Mouse (Mus musculus) liver, embryonic 16.5 days (tissue): ENCODE measurements at regions not wholly inside any gene's neighbourhood (a gene's known extent, or its start where the extent isn't known, plus 50 kb on each side); places are given as distances from the start of the nearest gene placed in this dataset.

Source experiments
- ATAC-seq: fragments of 200-750 bp; cut with Nextera tagmentation; 2 replicates; pipeline ENCODE4 v1.8.0; 2017; ENCODE audit warnings: low read depth, mild to moderate bottlenecking, moderate number of reproducible peaks, moderate library complexity
- H3K27ac ChIP-seq: fragments of 300-500 bp; sonication (generic); 2 replicates; pipeline ENCODE4 v1.5.1; 2014; ENCODE audit warnings: mild to moderate bottlenecking, low read length
- H3K27me3 ChIP-seq: fragments of 300-500 bp; sonication (generic); 2 replicates; pipeline ENCODE4 v1.6.1; 2014; ENCODE audit warnings: low read depth, low read length, mixed read lengths; ENCODE audit not compliant: control insufficient read depth, insufficient read depth
- H3K36me3 ChIP-seq: fragments of 300-500 bp; sonication (generic); 2 replicates; pipeline ENCODE4 v1.6.1; 2014; ENCODE audit warnings: mild to moderate bottlenecking; ENCODE audit not compliant: control insufficient read depth, insufficient read depth
- H3K4me1 ChIP-seq: fragments of 300-500 bp; sonication (generic); 2 replicates; pipeline ENCODE4 v1.6.1; 2014; ENCODE audit warnings: low read depth, low read length, mixed read lengths; ENCODE audit not compliant: control insufficient read depth
- H3K4me2 ChIP-seq: fragments of 300-500 bp; sonication (generic); 2 replicates; pipeline ENCODE4 v1.6.1; 2014; ENCODE audit warnings: low read depth, low read length, mixed read lengths
- H3K4me3 ChIP-seq: fragments of 300-500 bp; sonication (generic); 2 replicates; pipeline ENCODE4 v1.5.1; 2014; ENCODE audit warnings: low read depth, mild to moderate bottlenecking, low read length
- H3K9ac ChIP-seq: fragments of 300-500 bp; sonication (generic); 2 replicates; pipeline ENCODE4 v1.6.1; 2014; ENCODE audit warnings: low read depth, low read length
- H3K9me3 ChIP-seq: fragments of 300-500 bp; sonication (generic); replicated peaks from 2 replicates; pipeline ENCODE4 v1.6.1; 2016; ENCODE audit warnings: low read length; ENCODE audit not compliant: control insufficient read depth
- WGBS: fragments of 180-500 bp; shearing (Covaris S2); extraction: QIAGEN DNeasy Blood & Tissue Kit; methylation state at CpG from one replicate; pipeline ENCODE4 v1.1.7; 2014; ENCODE audit not compliant: insufficient replicate concordance; 5-methylcytosine and 5-hydroxymethylcytosine counted together

DNA sequence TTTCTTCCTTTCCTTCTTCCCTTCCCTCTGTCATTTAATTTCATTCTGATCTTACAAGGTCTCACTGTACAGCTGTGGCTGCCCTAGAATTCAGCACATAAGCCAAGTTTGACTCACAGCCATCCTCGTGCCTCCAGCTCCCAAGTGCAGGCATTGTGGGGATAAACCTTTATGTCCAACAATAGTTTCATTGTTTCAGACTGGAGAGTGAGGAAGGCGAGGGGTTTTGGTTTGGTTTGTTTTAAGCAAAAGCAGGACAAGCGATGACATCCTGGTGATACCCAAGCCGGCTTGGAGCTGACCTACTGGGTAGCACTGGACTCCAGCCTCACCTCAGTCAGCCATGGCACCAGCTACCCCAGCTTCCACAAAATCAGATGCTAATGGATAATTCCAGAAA is 1603.5 kb upstream of the Gulo start:
- Histone ChIP-seq H3K4me2 (no peak overlapping the region), H3K27ac (no peak overlapping the region), H3K4me3 (no peak overlapping the region), H3K4me1 (no peaks in the 10 kb centered on the region), H3K9me3 (no peaks in the 10 kb centered on the region), H3K36me3 (no peaks in the 10 kb centered on the region), H3K27me3 (no peaks in the 10 kb centered on the region), H3K9ac (no peak overlapping the region)
- ATAC-seq, result no peak
- 44% methylated on average over 4 of the region's 4 CpGs for WGBS

GRCm38 (mm10) chr14:67608262-67608661 is 1599.3 kb upstream of the Gulo start:
- H3K27ac ChIP-seq, result no peak overlapping the region
- no peak overlapping the region for H3K9ac ChIP-seq
- H3K27me3 ChIP-seq, result no peaks in the 10 kb centered on the region
- H3K4me2 ChIP-seq, result peak overlapping the region; percentile 32
- H3K4me3 ChIP-seq, result no peak overlapping the region
- H3K4me1 ChIP-seq, result no peaks in the 10 kb centered on the region
- WGBS, result 13% methylated on average over 20 of the region's 20 CpGs
- peak; percentile 62 for ATAC-seq
- H3K36me3 ChIP-seq, result no peaks in the 10 kb centered on the region
- no peaks in the 10 kb centered on the region for H3K9me3 ChIP-seq

GRCm38 (mm10) chr14:67602960-67603359 is 1594.0 kb upstream of the Gulo start:
- no peak overlapping the region for H3K9ac ChIP-seq
- H3K27ac ChIP-seq, result no peak overlapping the region
- H3K27me3 ChIP-seq, result no peaks in the 10 kb centered on the region
- H3K4me3 ChIP-seq, result no peak overlapping the region
- H3K4me2 ChIP-seq, result no peak overlapping the region
- ATAC-seq, result no peak
- 60% methylated on average over 4 of the region's 4 CpGs for WGBS
- no peaks in the 10 kb centered on the region for H3K36me3 ChIP-seq
- no peaks in the 10 kb centered on the region for H3K9me3 ChIP-seq
- H3K4me1 ChIP-seq, result no peaks in the 10 kb centered on the region

DNA sequence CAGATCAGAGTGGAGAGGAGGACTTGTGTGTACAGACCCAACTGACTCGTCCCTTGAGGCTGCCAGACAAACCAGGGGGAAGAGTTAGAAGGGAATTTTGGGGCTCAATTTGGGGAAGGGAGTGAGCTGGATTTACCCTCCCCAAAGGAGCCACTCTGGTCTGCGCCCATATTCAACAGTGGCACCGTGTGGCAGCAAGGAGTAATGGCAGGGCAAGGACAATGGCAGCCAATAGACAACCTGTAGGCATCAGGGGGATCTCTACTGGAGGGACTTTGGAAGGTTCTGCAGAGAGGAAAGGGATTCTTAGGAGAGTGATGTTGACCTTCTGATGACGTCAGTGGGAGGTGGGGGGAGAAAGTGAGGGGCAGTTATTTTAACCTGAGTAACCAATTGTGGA is 1590.7 kb upstream of the Gulo start:
- H3K36me3 ChIP-seq, result no peaks in the 10 kb centered on the region
- H3K4me2 ChIP-seq, result no peak overlapping the region
- no peaks in the 10 kb centered on the region for H3K27me3 ChIP-seq
- H3K9me3 ChIP-seq, result no peaks in the 10 kb centered on the region
- WGBS, result 20% methylated on average over 4 of the region's 4 CpGs
- no peak overlapping the region for H3K27ac ChIP-seq
- ATAC-seq, result no peak
- no peaks in the 10 kb centered on the region for H3K4me1 ChIP-seq
- no peak overlapping the region for H3K9ac ChIP-seq
- no peak overlapping the region for H3K4me3 ChIP-seq

GRCm38 (mm10) chr14:67588627-67589026 is 1579.6 kb upstream of the Gulo start:
- Histone ChIP-seq H3K4me1 (no peaks in the 10 kb centered on the region), H3K4me2 (no peak overlapping the region), H3K4me3 (no peak overlapping the region), H3K27me3 (no peaks in the 10 kb centered on the region), H3K9me3 (no peaks in the 10 kb centered on the region), H3K27ac (no peak overlapping the region), H3K36me3 (no peaks in the 10 kb centered on the region), H3K9ac (no peak overlapping the region)
- WGBS, result 61% methylated on average over 11 of the region's 11 CpGs
- ATAC-seq, result no peak

- Histone ChIP-seq H3K4me1 (no peaks in the 10 kb centered on the region), H3K9ac (no peak overlapping the region), H3K4me2 (no peak overlapping the region), H3K36me3 (no peaks in the 10 kb centered on the region), H3K4me3 (no peak overlapping the region), H3K27ac (no peak overlapping the region), H3K27me3 (no peaks in the 10 kb centered on the region), H3K9me3 (no peaks in the 10 kb centered on the region)
- WGBS, result 56% methylated on average over 14 of the region's 14 CpGs
- no peak for ATAC-seq
Observed at GRCm38 (mm10) chr14:67584456-67585048, 1575.5 kb upstream of the Gulo start.

DNA sequence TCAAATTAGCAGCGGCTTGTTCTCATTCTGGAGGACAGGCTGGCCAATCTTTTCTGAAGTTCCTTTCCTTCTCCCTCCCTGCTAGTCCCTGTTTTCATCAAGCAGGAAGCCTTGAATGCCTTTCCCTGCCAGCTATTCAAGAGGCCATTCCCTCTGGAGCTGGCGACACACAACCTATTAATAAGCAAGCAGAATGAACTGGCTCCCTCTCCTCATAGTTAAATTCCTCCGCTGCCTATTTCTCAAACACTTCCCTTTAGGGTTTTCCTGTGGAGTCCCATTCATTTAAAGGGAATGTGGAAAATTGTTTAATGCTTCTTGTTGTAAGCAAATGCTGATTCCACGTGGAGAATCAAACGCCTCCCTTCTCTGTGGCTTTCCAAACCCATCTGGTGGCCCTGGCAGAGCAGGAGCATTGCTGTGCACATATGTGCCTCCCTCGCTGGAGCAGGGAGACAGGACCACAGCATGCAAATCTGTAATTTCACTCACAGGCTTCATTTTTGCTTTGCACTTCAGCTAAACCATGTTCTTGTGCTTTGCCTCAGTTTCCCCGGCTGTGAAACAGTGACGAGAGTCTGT is 1573.3 kb upstream of the Gulo start:
- H3K9ac ChIP-seq, result no peak overlapping the region
- H3K27me3 ChIP-seq, result no peaks in the 10 kb centered on the region
- no peak overlapping the region for H3K27ac ChIP-seq
- no peaks in the 10 kb centered on the region for H3K36me3 ChIP-seq
- WGBS, result 62% methylated on average over 8 of the region's 8 CpGs
- ATAC-seq, result no peak
- H3K4me3 ChIP-seq, result no peak overlapping the region
- no peaks in the 10 kb centered on the region for H3K4me1 ChIP-seq
- no peaks in the 10 kb centered on the region; the same call in 1 of the 2 replicates for H3K9me3 ChIP-seq
- H3K4me2 ChIP-seq, result no peak overlapping the region

- 65% methylated on average over 7 of the region's 7 CpGs for WGBS
- H3K4me1 ChIP-seq, result no peaks in the 10 kb centered on the region
- no peaks in the 10 kb centered on the region for H3K36me3 ChIP-seq
- no peak for ATAC-seq
- H3K4me3 ChIP-seq, result no peak overlapping the region
- H3K4me2 ChIP-seq, result no peak overlapping the region
- no peak overlapping the region for H3K9ac ChIP-seq
- H3K27ac ChIP-seq, result no peak overlapping the region
- no peaks in the 10 kb centered on the region for H3K27me3 ChIP-seq
- H3K9me3 ChIP-seq, result no peaks in the 10 kb centered on the region; the same call in 1 of the 2 replicates
Observed at GRCm38 (mm10) chr14:67574346-67574949, 1565.4 kb upstream of the Gulo start.

DNA sequence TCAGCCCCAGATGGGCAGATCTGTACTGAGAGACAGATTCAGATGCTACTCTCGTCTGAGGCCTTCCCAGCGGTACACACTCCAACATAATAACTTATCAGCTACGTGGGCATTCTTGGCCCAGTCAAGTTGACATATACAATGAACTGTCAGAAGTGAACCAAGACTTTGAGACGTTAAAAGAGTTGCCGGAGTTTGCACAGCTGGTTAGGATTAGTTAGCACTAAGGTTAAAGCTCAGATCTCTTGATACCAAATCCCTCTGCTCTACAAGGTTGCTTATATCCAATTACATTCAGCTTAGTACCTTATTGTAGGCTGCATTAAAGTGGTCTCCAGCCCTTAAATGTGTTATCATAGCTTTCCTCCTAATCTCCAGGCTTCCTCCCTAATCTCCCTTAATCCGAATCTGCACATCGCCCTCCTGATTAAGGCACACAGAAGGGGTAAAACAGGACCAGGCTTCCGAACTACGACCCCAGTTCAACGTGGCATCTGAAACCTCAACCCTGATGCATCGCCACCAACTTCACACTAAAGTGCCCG is 1564.5 kb upstream of the Gulo start:
- Histone ChIP-seq H3K9ac (no peak overlapping the region), H3K27me3 (no peaks in the 10 kb centered on the region), H3K4me2 (no peak overlapping the region), H3K9me3 (no peaks in the 10 kb centered on the region), H3K36me3 (no peaks in the 10 kb centered on the region), H3K4me3 (no peak overlapping the region), H3K4me1 (no peaks in the 10 kb centered on the region), H3K27ac (no peak overlapping the region)
- WGBS, result 60% methylated on average over 12 of the region's 12 CpGs
- no peak for ATAC-seq
